Mouse (Mus musculus) T-helper 2 cell (primary cell): ENCODE measurements around the gene Zmym3.
"Not testable (repeated sequence)": the region's sequence is repeated elsewhere in the genome, so short reads cannot be mapped to it uniquely, and the experiment has no call there.

Experiments used
- in situ Hi-C: fragments of 300-600 bp; cut with MboI, MseI; formaldehyde crosslinking; loops from one replicate; pipeline ENCODE4 v1.15.1; 2025; ENCODE audit warnings: high pct_unique_total_duplicates

Gene Zmym3

DNA sequence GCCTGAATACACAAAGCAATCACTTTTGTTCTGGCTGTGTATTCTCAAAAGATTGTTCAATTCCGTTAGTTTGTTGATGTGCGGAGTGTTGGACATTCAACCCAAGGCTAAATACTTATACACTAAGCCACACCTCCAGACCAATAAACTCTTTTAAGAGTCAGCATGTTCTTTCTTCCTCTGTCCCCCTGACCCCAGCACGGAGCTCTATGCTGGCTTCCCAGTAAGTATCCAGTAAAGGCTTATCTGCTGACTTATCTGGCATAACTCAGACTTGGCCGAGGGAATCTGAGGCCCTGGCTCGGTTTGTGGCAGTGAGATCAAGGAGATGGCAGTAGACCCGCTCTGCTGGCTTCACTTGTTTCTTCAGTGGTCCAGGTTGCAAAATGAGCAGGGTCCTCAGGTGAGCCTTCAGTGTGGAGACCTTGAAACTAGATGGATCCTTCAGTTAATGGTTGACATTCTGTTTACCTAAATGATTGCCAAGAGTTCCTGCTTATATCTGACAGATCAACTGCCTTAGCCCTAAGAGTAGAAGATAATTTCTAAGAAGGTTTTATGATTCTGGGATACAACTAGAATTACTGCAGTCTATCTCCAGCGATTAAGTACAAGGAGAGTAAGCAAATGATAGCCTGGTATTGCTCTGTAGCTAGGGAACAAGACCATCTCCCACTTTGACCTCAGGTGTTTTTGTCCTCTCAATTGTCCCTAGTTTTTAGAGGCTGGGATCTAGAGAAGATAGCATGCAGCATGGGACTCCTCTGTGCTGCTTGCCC is 44.3 kb downstream of the Zmym3 start, which contains the start of gene Gjb1:
Gene Gjb1, plus strand, starts transcription at position 189 of the 779 bp plus-strand sequence.
- in situ Hi-C loops: no loop called here

GRCm38 (mm10) chrX:101372946-101373345 is 47.7 kb downstream of the Zmym3 start:
- in situ Hi-C loops: no loop called here

- in situ Hi-C loops: no loop called here
Observed at GRCm38 (mm10) chrX:101370573-101370972, 50.1 kb downstream of the Zmym3 start.

GRCm38 (mm10) chrX:101369001-101369400 is 51.6 kb downstream of the Zmym3 start:
- in situ Hi-C loops: no loop called here

- in situ Hi-C loops: not testable (repeated sequence)
Observed at GRCm38 (mm10) chrX:101358902-101359301, 61.7 kb downstream of the Zmym3 start.
